8 mouse cellular contexts compared by ENCODE assay signal in the genomic region with DNA sequence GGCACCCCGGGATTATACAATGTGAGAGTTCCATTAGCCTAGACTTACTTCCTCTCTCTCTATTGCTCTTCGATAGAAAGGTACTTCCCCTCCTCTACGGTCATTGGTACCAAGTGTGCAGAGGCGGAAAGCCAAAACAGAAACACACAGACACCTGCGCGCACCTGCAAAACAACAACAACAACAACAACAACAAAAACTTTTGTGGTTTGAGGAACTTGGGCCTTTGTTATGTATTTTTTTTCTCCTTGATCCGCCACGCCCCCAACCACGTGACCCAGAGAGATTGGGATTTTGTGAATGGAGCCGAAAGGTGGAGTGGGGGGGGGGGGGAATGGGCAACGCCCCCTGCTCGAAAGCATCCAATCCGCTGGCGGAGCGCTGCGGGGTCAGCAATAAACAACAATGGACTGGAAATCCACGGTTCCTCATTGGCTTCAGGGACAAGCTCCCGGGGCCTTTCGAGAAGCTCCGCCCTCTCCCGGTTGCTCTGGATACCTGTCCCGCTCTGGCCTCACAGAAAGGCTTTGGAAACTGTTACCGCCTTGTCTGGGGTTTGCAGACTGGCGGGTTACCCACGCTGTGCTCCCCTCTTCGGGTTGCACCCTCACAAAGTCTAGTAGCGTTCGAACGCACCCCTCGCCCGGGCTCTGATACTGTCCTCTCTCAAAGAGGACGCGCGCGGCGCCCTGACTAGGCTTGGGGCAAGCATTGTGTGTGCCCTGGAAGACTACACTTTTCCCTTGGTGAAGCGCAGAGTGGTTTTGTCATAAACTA. TPM values are rescaled to one million over a fixed set of nuclear protein-coding genes. Genes with fewer than 3 reads are reported as not detected.
A peak's percentile ranks its signal among the peaks of the same experiment; 100 is the strongest.
DNase-seq lines count a peak whose midpoint lies in the region; ATAC-seq lines count a peak whose summit lies in the region.

No protein-coding gene starts in this region.

- peak; percentile 97 for DNase-seq in adrenal gland, adult 2 months
- DNase-seq in embryo, embryonic 10.5 days (ENCODE audit: low spot score), result peak; percentile 95
- DNase-seq in gastrocnemius, postnatal 25 days, result peak; percentile 83
- peak; percentile 79 to 92 for DNase-seq in left cerebral cortex, postnatal 10 days (ENCODE audit: extremely low spot score in 1 of 2, low spot score in 2 of 2)
- peak; percentile 88 to 91 for DNase-seq in right cerebral cortex, postnatal 10 days (ENCODE audit: low spot score in 2 of 2)
- peak; percentile 61 for DNase-seq in urinary bladder, postnatal 25 days (ENCODE audit: low spot score)

- intact Hi-C loops in left cerebral cortex, postnatal 10 days (cut with DNase I), result loop anchor here (10.0 kb wide), 1 partner anchor 184 kb away; no protein-coding TSS in a partner anchor

- peaks cover 30% of the 10 kb centered on the region for H3K4me1 ChIP-seq in megakaryocyte, embryonic 14.5 days

- peak; percentile 77 for ATAC-seq in inflammation-experienced regulatory T-cells, adult 6 months

- peak overlapping the region; percentile 93 for H3K4me3 ChIP-seq in megakaryocyte, embryonic 14.5 days (replicated peaks)

- no peaks in the 10 kb centered on the region for H3K9me3 ChIP-seq in megakaryocyte, embryonic 14.5 days

- H3K27me3 ChIP-seq in megakaryocyte, embryonic 14.5 days (replicated peaks), result peaks cover 11% of the 10 kb centered on the region

- H3K36me3 ChIP-seq in megakaryocyte, embryonic 14.5 days (replicated peaks; ENCODE audit: low read length), result no peaks in the 10 kb centered on the region

RNA-seq across cellular contexts. Expression of a gene that starts 0.7 kb away (rescaled TPM):
- total RNA-seq in adrenal gland, adult 2 months (2021), result 10 to 100 TPM; 62.0 to 64.9 TPM
- 11.8 and 18.9 TPM in 2 replicates for polyA plus RNA-seq in adrenal gland, adult 2 months (2012; rRNA removed)
- total RNA-seq in gastrocnemius, postnatal 25 days (2021), result 1 to 10 TPM; 2.6 to 5.3 TPM
- under 1 TPM in 2 of 3 experiments, not detected in 1; 0.77 to 0.86 TPM for polyA plus RNA-seq in inflammation-experienced regulatory T-cells, adult 6 months (2017; shearing (Covaris generic))
- 10 to 100 TPM; 64.3 to 67.3 TPM for total RNA-seq in left cerebral cortex, postnatal 10 days (2021)
- 0.78 TPM in 1 of 2 replicates, not detected in the other for polyA plus RNA-seq in megakaryocyte, embryonic 14.5 days (2012; ENCODE audit: insufficient read depth, low replicate concordance)

Comparison
In these comparisons a context has a peak if more than half of its experiments do, and no peak if none do; other contexts are left out.
1. Peak in every context shown above with its lines: DNase-seq, ATAC-seq and H3K4me3 ChIP-seq.
2. RNA of a gene that starts 0.7 kb away (total RNA-seq): 64.3 to 67.3 TPM in left cerebral cortex, postnatal 10 days and 62.0 to 64.9 TPM in adrenal gland, adult 2 months; 2.6 to 5.3 TPM in gastrocnemius, postnatal 25 days; every median in the first group is over 4 times any median in the second.